Mouse (Mus musculus): Measurements from ENCODE around the gene Capns1.

GRCm38 (mm10) chr7:30183879-30184289 is 14.7 kb downstream of the Capns1 start, which contains the start of gene Cox7a1:
- TF ChIP-seq CTCF (IDR thresholded peaks at IDR 0.05): no peak
- TF ChIP-seq EP300 (IDR thresholded peaks at IDR 0.05): no peak
